Mouse (Mus musculus) thymus, adult 2 months (tissue): ENCODE data around the gene Gmppa.

Source experiments
- CTCF ChIP-seq: fragments of 200-500 bp; IDR thresholded peaks from 2 replicates; pipeline ENCODE4 v1.5.1; 2012; ENCODE audit warnings: mild to moderate bottlenecking, control low read depth, low read length, moderate library complexity, borderline replicate concordance; ENCODE audit not compliant: control insufficient read depth, poor library complexity, insufficient read depth; ENCODE audit errors: extremely low read depth
- POLR2A ChIP-seq: fragments of 200-500 bp; IDR thresholded peaks from 2 replicates; pipeline ENCODE4 v1.6.1; 2012; ENCODE audit warnings: mild to moderate bottlenecking, low read length, control low read depth, moderate library complexity; ENCODE audit not compliant: control insufficient read depth, poor library complexity, insufficient read depth; ENCODE audit errors: extremely low read depth

DNA sequence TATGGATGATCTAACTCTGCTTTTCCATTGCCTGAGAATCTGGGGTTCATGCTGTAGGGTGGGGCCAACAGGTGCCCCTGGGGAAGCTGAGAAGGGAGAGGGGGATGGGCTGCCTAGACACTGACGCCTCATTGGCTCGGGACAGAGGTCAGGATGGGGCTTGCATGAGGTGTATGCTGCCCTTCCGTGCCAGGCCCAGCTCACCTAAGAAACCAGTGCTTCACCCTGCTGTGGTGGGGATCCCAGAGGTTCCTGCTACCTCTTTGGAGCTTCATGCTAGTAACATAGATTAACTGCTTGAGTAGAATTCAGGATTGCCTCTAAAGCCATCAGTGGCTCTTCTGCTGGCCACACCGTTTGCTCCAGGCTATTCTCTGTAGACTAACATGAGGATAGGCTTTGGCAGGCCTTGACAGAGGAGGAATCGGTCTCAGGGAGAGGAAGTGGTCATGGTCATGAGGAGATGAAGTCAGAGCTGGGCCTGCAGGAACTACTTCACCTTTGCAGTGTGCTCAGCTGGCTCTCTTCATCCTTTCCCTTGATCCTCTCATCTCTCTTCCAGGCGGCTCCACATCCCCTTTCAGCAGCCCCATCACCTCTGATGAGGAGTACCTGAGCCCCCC is 35.1 kb upstream of the Gmppa start:
- no peak for TF ChIP-seq POLR2A
- no peak for TF ChIP-seq CTCF
